Mouse (Mus musculus) CH12.LX (cell line): Measurements from ENCODE around the gene Camk2b. TPM values are rescaled to one million over a fixed set of nuclear protein-coding genes. Genes with fewer than 3 reads are reported as not detected.

Source experiments
- DNase-seq: peaks from one replicate; pipeline ENCODE4 v3.0.0-alpha.2; 2013; ENCODE audit errors: extremely low read depth
- H3K27ac ChIP-seq: 2 replicates; pipeline ENCODE4 v1.5.1; 2012; ENCODE audit warnings: low read depth, mild to moderate bottlenecking, control low read depth, moderate library complexity; ENCODE audit not compliant: insufficient read depth
- H3K27me3 ChIP-seq: replicated peaks from 2 replicates; pipeline ENCODE3; 2012; ENCODE audit warnings: inconsistent platforms
- H3K36me3 ChIP-seq, 2 experiments: replicated peaks in 1 of 2; 2 replicates each; pipeline versions ENCODE3 to v1.6.1; 2012; ENCODE audit warnings: inconsistent platforms in 1 of 2, low read length in 1 of 2, mild to moderate bottlenecking in 1 of 2, mixed read lengths in 1 of 2, moderate library complexity in 1 of 2; ENCODE audit not compliant: control insufficient read depth in 1 of 2, insufficient read depth in 1 of 2
- H3K4me1 ChIP-seq, 2 experiments: 2 replicates each; pipeline ENCODE4 v1.6.1; 2012; ENCODE audit warnings: inconsistent platforms in 1 of 2, moderate library complexity in 1 of 2; ENCODE audit not compliant: insufficient read depth in 2 of 2, control insufficient read depth in 1 of 2
- H3K4me2 ChIP-seq: 2 replicates; pipeline ENCODE4 v1.6.1; 2012; ENCODE audit warnings: low read depth, mild to moderate bottlenecking, control low read depth; ENCODE audit not compliant: poor library complexity, insufficient read depth, severe bottlenecking
- H3K4me3 ChIP-seq, 3 experiments: fragments of 150-350 bp in 1 of 3; sonication (generic) in 1 of 3; replicated peaks in 1 of 3; 2 replicates each; pipeline versions ENCODE3 to v1.5.1; 2011 to 2012; ENCODE audit warnings: low read depth in 2 of 3, low read length in 2 of 3, mild to moderate bottlenecking in 2 of 3, moderate library complexity in 2 of 3, control low read depth in 1 of 3, improper control_type of control experiment in 1 of 3, inconsistent platforms in 1 of 3, mixed read lengths in 1 of 3; ENCODE audit not compliant: poor library complexity in 1 of 3
- H3K79me2 ChIP-seq: replicated peaks from 2 replicates; pipeline ENCODE4 v1.6.1; 2012; ENCODE audit warnings: mild to moderate bottlenecking, moderate library complexity; ENCODE audit not compliant: control insufficient read depth, poor library complexity, insufficient read depth, severe bottlenecking; ENCODE audit errors: extremely low read depth
- H3K9ac ChIP-seq: 2 replicates; pipeline ENCODE4 v1.6.1; 2012; ENCODE audit warnings: low read depth, mild to moderate bottlenecking, control low read depth, moderate library complexity; ENCODE audit not compliant: insufficient read depth
- H3K9me3 ChIP-seq: replicated peaks from 2 replicates; pipeline ENCODE3; 2012; ENCODE audit warnings: low read length, inconsistent platforms, mixed read lengths
- CHD1 ChIP-seq: IDR thresholded peaks from 2 replicates; pipeline ENCODE4 v1.6.1; 2012; ENCODE audit warnings: low read depth, low read length, improper control_type of control experiment, inconsistent platforms
- CHD2 ChIP-seq: IDR thresholded peaks from 2 replicates; pipeline ENCODE4 v1.6.1; 2011; ENCODE audit warnings: low read length, improper control_type of control experiment
- CTCF ChIP-seq, 2 experiments: IDR thresholded peaks in 1 of 2; conservative IDR thresholded peaks in 1 of 2; 2 replicates each; pipeline ENCODE4 v1.5.1; 2011 to 2012; ENCODE audit warnings: low read depth in 2 of 2, low read length in 2 of 2, improper control_type of control experiment in 1 of 2, inconsistent platforms in 1 of 2, mild to moderate bottlenecking in 1 of 2, moderate library complexity in 1 of 2
- EP300 ChIP-seq: IDR thresholded peaks from 2 replicates; pipeline ENCODE4 v1.6.1; 2011; ENCODE audit warnings: low read length, improper control_type of control experiment
- ETS1 ChIP-seq: conservative IDR thresholded peaks from 2 replicates; pipeline ENCODE4 v1.6.1; 2012; ENCODE audit warnings: low read depth, mild to moderate bottlenecking, inconsistent platforms, low read length, improper control_type of control experiment, moderate library complexity
- GABPA ChIP-seq: IDR thresholded peaks from 2 replicates; pipeline ENCODE4 v1.6.1; 2012; ENCODE audit warnings: low read depth, low read length, improper control_type of control experiment, inconsistent platforms; ENCODE audit not compliant: insufficient replicate concordance
- KAT2A ChIP-seq: IDR thresholded peaks from 2 replicates; pipeline ENCODE4 v1.6.1; 2012; ENCODE audit warnings: low read length, improper control_type of control experiment, inconsistent platforms; ENCODE audit not compliant: insufficient replicate concordance
- MAX ChIP-seq: IDR thresholded peaks from 2 replicates; pipeline ENCODE4 v1.6.1; 2011; ENCODE audit warnings: low read length, improper control_type of control experiment
- MYC ChIP-seq: IDR thresholded peaks from 2 replicates; pipeline ENCODE4 v1.6.1; 2011; ENCODE audit warnings: low read depth, mild to moderate bottlenecking, improper control_type of control experiment, low read length
- NELFE ChIP-seq: IDR thresholded peaks from 2 replicates; pipeline ENCODE4 v1.6.1; 2011; ENCODE audit warnings: low read depth, low read length, improper control_type of control experiment
- NRF1 ChIP-seq: IDR thresholded peaks from 2 replicates; pipeline ENCODE4 v1.6.1; 2014; ENCODE audit warnings: low read depth, mild to moderate bottlenecking, inconsistent platforms, low read length, improper control_type of control experiment, moderate library complexity
- POLR2A ChIP-seq: IDR thresholded peaks from 2 replicates; pipeline ENCODE4 v1.6.1; 2011; ENCODE audit warnings: low read depth, mild to moderate bottlenecking, improper control_type of control experiment, low read length
- POLR2AphosphoS2 ChIP-seq: IDR thresholded peaks from 2 replicates; pipeline ENCODE4 v1.6.1; 2011; ENCODE audit warnings: low read depth, low read length, improper control_type of control experiment
- RAD21 ChIP-seq: IDR thresholded peaks from 2 replicates; pipeline ENCODE4 v1.6.1; 2011; ENCODE audit warnings: low read depth, mild to moderate bottlenecking, low read length, improper control_type of control experiment, moderate library complexity
- RCOR1 ChIP-seq: conservative IDR thresholded peaks from 2 replicates; pipeline ENCODE4 v1.6.1; 2012; ENCODE audit warnings: low read depth, mild to moderate bottlenecking, inconsistent platforms, low read length, improper control_type of control experiment
- SIN3A ChIP-seq: IDR thresholded peaks from 2 replicates; pipeline ENCODE4 v1.6.1; 2012; ENCODE audit warnings: low read length, improper control_type of control experiment, inconsistent platforms
- SMC3 ChIP-seq: IDR thresholded peaks from 2 replicates; pipeline ENCODE4 v1.6.1; 2011; ENCODE audit warnings: low read depth, low read length, improper control_type of control experiment
- ZC3H11A ChIP-seq: IDR thresholded peaks from 2 replicates; pipeline ENCODE4 v1.6.1; 2012; ENCODE audit warnings: low read depth, mild to moderate bottlenecking, inconsistent platforms, low read length, improper control_type of control experiment
- ZNF384 ChIP-seq: IDR thresholded peaks from 2 replicates; pipeline ENCODE4 v1.6.1; 2012; ENCODE audit warnings: low read depth, low read length, improper control_type of control experiment, inconsistent platforms
- dilution Hi-C: fragments of 300-500 bp; cut with MboI; formaldehyde crosslinking; loops from 2 replicates; pipeline ENCODE4 v1.14.3; 2020; ENCODE audit warnings: low sequenced_read_pairs; ENCODE audit not compliant: extremely low pct_unique_long_range_greater_than_20kb, extremely low pct_ligation_motif_present
- in situ Hi-C: fragments of 300-500 bp; cut with MboI; formaldehyde crosslinking; loops from 3 replicates; pipeline ENCODE4 v1.14.3; 2019; ENCODE audit warnings: low sequenced_read_pairs, low pct_ligation_motif_present, low pct_unique_long_range_greater_than_20kb, mixed read lengths
- polyA plus RNA-seq: library from polyadenylated mRNA; unstranded; fragments of >175 nt; gene quantifications from 2 replicates; pipeline ENCODE4 v1.2.1, GENCODE M21; 2012; ENCODE audit warnings: low read depth; ENCODE audit not compliant: insufficient read length
- total RNA-seq, 2 experiments: library from RNA; depleted of rRNA; stranded (reverse); fragments of 300-350 nt in 1 of 2; fragments of >200 nt in 1 of 2; gene quantifications; 2 replicates each; pipeline ENCODE4 v1.2.3; 2012 to 2014

Camk2b gene
- total and polyA plus RNA-seq, 3 experiments = 0.08 to 0.26 (median 0.11) TPM

GRCm38 (mm10) chr11:5975068-5975467 is 91.1 kb downstream of the Camk2b start:
- in situ Hi-C loops (no loop called here), dilution Hi-C loops (no loop called here)
- no peaks in the 10 kb centered on the region for H3K27me3 ChIP-seq

GRCm38 (mm10) chr11:5974053-5974452 is 92.1 kb downstream of the Camk2b start:
- dilution Hi-C loops = no loop called here

More at GRCm38 (mm10) chr11:5975068-5975467, 91.1 kb downstream of the Camk2b start:
- no peak for DNase-seq
- H3K4me2 ChIP-seq = no peak overlapping the region
- no peak overlapping the region for H3K9ac ChIP-seq
- H3K36me3 ChIP-seq = peaks cover 8 to 22% of the 10 kb centered on the region in 2 experiments
- H3K27ac ChIP-seq = no peak overlapping the region
- H3K9me3 ChIP-seq = no peaks in the 10 kb centered on the region
- TF ChIP-seq POLR2AphosphoS2 (no peak), NRF1 (no peak), CTCF (conservative IDR thresholded peaks at IDR 0.05 in 1 of 2, IDR thresholded peaks at IDR 0.05 in 1 of 2; ENCODE audit: low read depth in 2 of 2, low read length in 2 of 2) (no peak), RCOR1 (no peak), EP300 (no peak), NELFE (no peak), SMC3 (no peak), ZNF384 (no peak), SIN3A (no peak), POLR2A (no peak), MYC (no peak), RAD21 (no peak), MAX (no peak), CHD2 (no peak), CHD1 (no peak)
- H3K79me2 ChIP-seq = no peaks in the 10 kb centered on the region
- peaks cover 16 to 24% of the 10 kb centered on the region in 2 experiments for H3K4me1 ChIP-seq
- H3K4me3 ChIP-seq = no peak overlapping the region

More at GRCm38 (mm10) chr11:5974053-5974452, 92.1 kb downstream of the Camk2b start:
- Histone ChIP-seq H3K4me1 (peaks cover 11 to 18% of the 10 kb centered on the region in 2 experiments), H3K27me3 (no peaks in the 10 kb centered on the region), H3K4me2 (no peak overlapping the region), H3K4me3 (no peak overlapping the region), H3K27ac (no peak overlapping the region), H3K79me2 (no peaks in the 10 kb centered on the region), H3K9ac (no peak overlapping the region), H3K36me3 (peaks cover 11 to 32% of the 10 kb centered on the region in 2 experiments), H3K9me3 (no peaks in the 10 kb centered on the region)
- TF ChIP-seq GABPA = no peak
- no peak for TF ChIP-seq NRF1
- TF ChIP-seq KAT2A = no peak
- TF ChIP-seq ETS1 = no peak
- TF ChIP-seq ZC3H11A = no peak
- no peak for DNase-seq
- in situ Hi-C loops = no loop called here
